Mouse (Mus musculus): ENCODE results near the gene Tgoln1. TPM values are rescaled to one million over a fixed set of nuclear protein-coding genes. Genes with fewer than 3 reads are reported as not detected.

The Tgoln1 gene
- polyA plus RNA-seq (2012; ENCODE audit: insufficient read depth, insufficient read length, missing spikeins): 80.0 and 87.9 TPM in 2 replicates

DNA sequence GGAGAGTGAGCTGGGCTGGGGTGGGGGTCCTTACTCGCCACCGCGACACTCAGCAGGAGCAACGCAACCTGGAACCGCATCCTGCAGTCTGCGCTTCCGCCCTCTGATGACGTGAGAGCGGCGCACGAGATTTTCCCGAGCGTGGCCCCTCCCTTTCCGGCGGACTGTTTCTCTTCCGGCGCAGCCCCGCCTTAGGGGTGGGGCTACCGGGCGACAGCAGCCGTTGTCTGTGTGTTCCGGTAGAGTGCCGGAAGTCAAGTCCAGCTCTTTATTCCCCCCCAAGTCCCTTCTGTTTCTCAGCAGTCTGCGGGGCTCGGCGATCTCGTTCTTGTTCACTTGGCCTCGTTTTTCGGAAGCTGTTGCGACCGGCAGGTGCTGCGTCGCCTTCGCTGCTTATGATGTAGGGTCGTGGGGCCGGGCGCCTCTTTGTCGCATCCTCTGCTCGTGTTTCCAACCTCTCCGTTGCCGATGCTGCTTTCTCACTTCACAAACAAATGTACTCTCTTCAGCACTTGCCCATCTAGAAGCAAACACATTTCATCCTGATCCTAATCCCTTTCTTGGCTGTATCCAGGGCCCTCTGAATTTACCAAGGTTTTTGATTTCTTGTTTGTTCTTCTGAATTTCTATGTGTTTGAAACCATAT is at the start of gene Tgoln1:
Gene Tgoln1, minus strand, starts transcription at position 358 of the 646 bp plus-strand sequence.
- Histone ChIP-seq H3K4me1 (ENCODE audit: control insufficient read depth, insufficient read depth, low read length) (peaks cover 8% of the 10 kb centered on the region; the same call in 1 of the 2 replicates), H3K4me3 (ENCODE audit: insufficient read depth, low read length) (peak within 1 kb of the TSS; percentile 91), H3K27ac (ENCODE audit: insufficient read depth, low read depth, low read length) (peak within 1 kb of the TSS; percentile 85)
- TF ChIP-seq CTCF (IDR thresholded peaks at IDR 0.05; ENCODE audit: low read depth, low read length) (no peak), POLR2A (IDR thresholded peaks at IDR 0.05; ENCODE audit: borderline replicate concordance, low read depth, low read length) (0 out of 2 replicates have a peak, but pooled peaks have one; percentile 28)

DNA sequence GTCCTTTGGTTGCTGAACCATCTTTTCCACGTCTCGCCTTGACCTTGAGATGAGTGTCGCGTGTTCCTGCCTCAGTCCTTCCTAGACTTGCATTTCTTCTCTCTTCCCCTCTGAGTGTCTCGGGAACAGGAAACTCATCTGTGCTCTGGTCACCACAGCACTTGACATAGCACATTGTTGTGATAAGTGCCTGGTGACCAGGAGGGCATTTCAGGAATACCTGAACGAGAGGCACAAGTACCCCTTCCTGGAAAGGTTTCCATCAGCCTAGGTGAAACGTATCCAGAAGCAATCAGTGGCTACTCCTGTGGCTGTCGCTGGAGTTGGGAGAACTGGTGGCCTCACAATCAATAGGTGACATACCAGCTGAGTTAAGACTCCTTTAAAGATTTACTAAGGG is 47.5 kb upstream of the Tgoln1 start:
- TF ChIP-seq POLR2A (IDR thresholded peaks at IDR 0.05; ENCODE audit: borderline replicate concordance, low read depth, low read length) (no peak), CTCF (IDR thresholded peaks at IDR 0.05; ENCODE audit: low read depth, low read length) (no peak)
- Histone ChIP-seq H3K4me3 (ENCODE audit: insufficient read depth, low read length) (no peak overlapping the region), H3K4me1 (ENCODE audit: control insufficient read depth, insufficient read depth, low read length) (peaks cover 2% of the 10 kb centered on the region; the same call in 1 of the 2 replicates), H3K27ac (ENCODE audit: insufficient read depth, low read depth, low read length) (no peak overlapping the region)

DNA sequence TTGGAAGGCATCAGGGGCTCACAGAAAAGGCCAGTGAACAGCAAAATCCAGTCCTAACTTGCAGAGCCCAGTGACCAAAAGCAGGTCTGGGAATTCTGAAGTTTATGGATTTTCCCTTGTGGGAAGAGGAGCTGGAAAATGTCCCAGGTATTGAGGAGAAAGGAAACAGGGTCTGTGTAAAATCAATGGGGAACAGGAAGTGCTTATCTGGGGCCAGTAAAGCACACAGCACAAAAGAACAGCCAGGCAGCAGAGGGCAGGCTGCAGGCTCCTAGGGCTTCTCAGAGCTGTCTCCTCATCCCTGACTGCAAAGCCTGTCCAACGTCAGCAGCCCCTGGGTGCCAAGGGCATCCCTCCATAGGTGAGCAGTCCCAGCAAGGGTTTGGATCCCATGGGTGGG is 46.2 kb upstream of the Tgoln1 start:
- no peak overlapping the region for H3K27ac ChIP-seq (ENCODE audit: insufficient read depth, low read depth, low read length)
- H3K4me3 ChIP-seq (ENCODE audit: insufficient read depth, low read length): no peak overlapping the region
- TF ChIP-seq POLR2A (IDR thresholded peaks at IDR 0.05; ENCODE audit: borderline replicate concordance, low read depth, low read length): no peak
- no peak for TF ChIP-seq CTCF (IDR thresholded peaks at IDR 0.05; ENCODE audit: low read depth, low read length)
- peaks cover 2% of the 10 kb centered on the region; the same call in 1 of the 2 replicates for H3K4me1 ChIP-seq (ENCODE audit: control insufficient read depth, insufficient read depth, low read length)

DNA sequence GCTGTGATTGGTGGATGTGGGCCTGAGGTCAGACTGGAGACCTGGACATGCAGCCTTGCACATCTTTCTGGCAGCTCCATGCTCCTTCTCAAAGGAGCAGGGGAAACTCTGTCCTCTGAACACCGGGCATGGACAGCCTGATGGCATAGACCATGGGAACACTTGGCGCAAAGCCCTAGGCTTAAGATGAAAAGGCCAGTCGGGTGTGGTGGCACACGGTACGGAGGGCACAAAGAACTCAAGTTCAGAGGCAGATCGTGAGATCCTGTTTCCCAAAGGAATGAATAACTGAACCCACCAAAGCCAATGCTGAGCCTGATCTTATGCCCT is 43.6 kb upstream of the Tgoln1 start:
- no peak overlapping the region for H3K27ac ChIP-seq (ENCODE audit: insufficient read depth, low read depth, low read length)
- TF ChIP-seq POLR2A (IDR thresholded peaks at IDR 0.05; ENCODE audit: borderline replicate concordance, low read depth, low read length): no peak
- no peak for TF ChIP-seq CTCF (IDR thresholded peaks at IDR 0.05; ENCODE audit: low read depth, low read length)

GRCm38 (mm10) chr6:72659717-72660390 is 43.1 kb upstream of the Tgoln1 start:
- no peak overlapping the region for H3K27ac ChIP-seq (ENCODE audit: insufficient read depth, low read depth, low read length)
- TF ChIP-seq CTCF (IDR thresholded peaks at IDR 0.05; ENCODE audit: low read depth, low read length) (no peak), POLR2A (IDR thresholded peaks at IDR 0.05; ENCODE audit: borderline replicate concordance, low read depth, low read length) (no peak)
- H3K4me3 ChIP-seq (ENCODE audit: insufficient read depth, low read length): no peak overlapping the region
- H3K4me1 ChIP-seq (ENCODE audit: control insufficient read depth, insufficient read depth, low read length): peaks cover 2% of the 10 kb centered on the region; the same call in 1 of the 2 replicates

More for the DNA sequence above, 43.6 kb upstream of the Tgoln1 start:
- H3K4me1 ChIP-seq (ENCODE audit: control insufficient read depth, insufficient read depth, low read length): peaks cover 2% of the 10 kb centered on the region; the same call in 1 of the 2 replicates
- H3K4me3 ChIP-seq (ENCODE audit: insufficient read depth, low read length): no peak overlapping the region

DNA sequence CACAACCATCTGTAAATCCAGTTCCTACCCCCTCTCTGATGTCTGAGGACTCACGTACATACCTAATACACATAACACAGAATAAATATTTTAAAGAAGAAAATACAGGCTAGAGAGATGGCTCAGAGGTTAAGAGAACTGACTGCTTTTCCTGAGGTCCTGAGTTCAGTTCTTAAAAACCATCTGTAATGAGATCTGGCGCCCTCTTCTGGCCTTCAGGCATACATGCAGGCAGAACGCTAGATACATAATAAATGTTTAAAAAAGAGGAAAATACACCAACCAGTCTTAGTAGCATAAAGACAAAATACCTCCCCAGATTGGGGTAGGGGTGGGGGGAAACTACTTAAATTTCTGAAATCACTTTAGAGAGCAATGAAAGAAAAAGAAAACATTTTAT is 41.2 kb upstream of the Tgoln1 start:
- no peak overlapping the region for H3K27ac ChIP-seq (ENCODE audit: insufficient read depth, low read depth, low read length)
- peaks cover 2% of the 10 kb centered on the region; the same call in 1 of the 2 replicates for H3K4me1 ChIP-seq (ENCODE audit: control insufficient read depth, insufficient read depth, low read length)
- TF ChIP-seq CTCF (IDR thresholded peaks at IDR 0.05; ENCODE audit: low read depth, low read length) (no peak), POLR2A (IDR thresholded peaks at IDR 0.05; ENCODE audit: borderline replicate concordance, low read depth, low read length) (no peak)
- no peak overlapping the region for H3K4me3 ChIP-seq (ENCODE audit: insufficient read depth, low read length)

GRCm38 (mm10) chr6:72656053-72656442 is 39.2 kb upstream of the Tgoln1 start:
- H3K4me3 ChIP-seq (ENCODE audit: insufficient read depth, low read length): no peak overlapping the region
- TF ChIP-seq CTCF (IDR thresholded peaks at IDR 0.05; ENCODE audit: low read depth, low read length) (no peak), POLR2A (IDR thresholded peaks at IDR 0.05; ENCODE audit: borderline replicate concordance, low read depth, low read length) (no peak)

DNA sequence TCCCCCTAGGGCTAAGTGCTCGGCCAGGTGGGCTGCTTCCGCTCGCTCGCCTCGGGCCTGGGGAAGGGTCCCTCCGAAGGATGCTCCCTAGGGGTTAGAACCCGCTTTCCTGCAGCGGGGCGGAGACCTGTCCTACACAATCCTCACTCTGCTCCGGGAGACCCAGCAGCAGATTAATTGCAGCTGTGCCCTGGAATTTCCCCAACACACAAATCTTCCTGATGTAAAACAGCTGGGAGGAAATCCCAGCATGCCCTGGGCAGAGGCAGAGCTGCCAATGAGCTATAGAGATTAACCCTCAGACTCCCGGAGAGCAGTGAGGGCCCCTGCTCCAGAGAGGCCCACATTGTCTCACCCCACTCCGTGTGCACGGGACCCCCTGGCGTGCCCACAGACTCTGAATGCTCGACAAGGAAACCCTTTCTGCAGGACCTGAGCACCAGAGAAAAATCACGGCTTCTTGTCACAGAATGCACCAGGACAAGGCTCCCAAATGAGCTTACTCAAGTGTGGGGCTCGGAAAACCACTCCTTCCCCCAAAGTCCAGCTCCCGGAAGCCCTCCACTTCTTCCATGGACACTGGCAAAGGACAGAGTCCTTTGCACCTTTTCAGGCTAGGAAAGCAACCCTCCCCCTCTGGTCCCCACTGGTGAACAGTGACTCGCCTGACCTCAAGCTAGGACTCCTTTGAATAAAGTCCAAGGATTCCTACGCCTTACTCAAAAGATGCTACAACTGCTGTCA is 38.7 kb upstream of the Tgoln1 start:
- no peak for TF ChIP-seq CTCF (IDR thresholded peaks at IDR 0.05; ENCODE audit: low read depth, low read length)
- TF ChIP-seq POLR2A (IDR thresholded peaks at IDR 0.05; ENCODE audit: borderline replicate concordance, low read depth, low read length): no peak
- Histone ChIP-seq H3K4me1 (ENCODE audit: control insufficient read depth, insufficient read depth, low read length) (peaks cover 2% of the 10 kb centered on the region; the same call in 1 of the 2 replicates), H3K27ac (ENCODE audit: insufficient read depth, low read depth, low read length) (no peak overlapping the region), H3K4me3 (ENCODE audit: insufficient read depth, low read length) (peak overlapping the region; percentile 29; the same call in 1 of the 2 replicates)

More at GRCm38 (mm10) chr6:72656053-72656442, 39.2 kb upstream of the Tgoln1 start:
- H3K27ac ChIP-seq (ENCODE audit: insufficient read depth, low read depth, low read length): no peak overlapping the region
- H3K4me1 ChIP-seq (ENCODE audit: control insufficient read depth, insufficient read depth, low read length): peaks cover 2% of the 10 kb centered on the region; the same call in 1 of the 2 replicates

GRCm38 (mm10) chr6:72654355-72654754 is 37.6 kb upstream of the Tgoln1 start:
- no peak overlapping the region for H3K4me3 ChIP-seq (ENCODE audit: insufficient read depth, low read length)
- no peak overlapping the region for H3K27ac ChIP-seq (ENCODE audit: insufficient read depth, low read depth, low read length)
- no peak for TF ChIP-seq POLR2A (IDR thresholded peaks at IDR 0.05; ENCODE audit: borderline replicate concordance, low read depth, low read length)
- no peak for TF ChIP-seq CTCF (IDR thresholded peaks at IDR 0.05; ENCODE audit: low read depth, low read length)
- H3K4me1 ChIP-seq (ENCODE audit: control insufficient read depth, insufficient read depth, low read length): no peaks in the 10 kb centered on the region; the same call in 1 of the 2 replicates
